Mouse (Mus musculus) B cell, adult 2 months (primary cell): ENCODE measurements around the gene Tek.

Experiments used
- DNase-seq, 2 experiments: peaks; one replicate each; pipeline ENCODE4 v3.0.0; 2022

Gene Tek

GRCm38 (mm10) chr4:94826891-94827290, 87.8 kb downstream of the Tek start:
- DNase-seq, result no peak

- DNase-seq, result no peak
These were observed 88.3 kb downstream of the Tek start for GRCm38 (mm10) chr4:94827429-94827828.

- no peak for DNase-seq
These were observed 90.9 kb downstream of the Tek start for GRCm38 (mm10) chr4:94829924-94830386.

GRCm38 (mm10) chr4:94837061-94837460, 98.0 kb downstream of the Tek start:
- no peak for DNase-seq

- DNase-seq, result no peak
These were observed 114.2 kb downstream of the Tek start for GRCm38 (mm10) chr4:94853301-94853700.

GRCm38 (mm10) chr4:94854270-94854669, 115.2 kb downstream of the Tek start:
- no peak for DNase-seq

GRCm38 (mm10) chr4:94855201-94855600, 116.1 kb downstream of the Tek start:
- DNase-seq, result no peak

- peak in 1 of 2 experiments; percentile 2 for DNase-seq
These were observed 161.7 kb downstream of the Tek start for GRCm38 (mm10) chr4:94900744-94901143.

- DNase-seq, result no peak
These were observed 162.7 kb downstream of the Tek start for GRCm38 (mm10) chr4:94901780-94902179.
